Mouse (Mus musculus) CD8-positive naive resting alpha-beta T cell, adult 2 months (primary cell): ENCODE results near the gene Eps15.

Experiments
- DNase-seq, 2 experiments: peaks; one replicate each; pipeline ENCODE4 v3.0.0; 2022; ENCODE audit warnings: low read depth in 2 of 2, low spot score in 2 of 2

Gene Eps15

GRCm38 (mm10) chr4:109267452-109267851 is 12.6 kb upstream of the Eps15 start:
- DNase-seq = no peak

- no peak for DNase-seq
Observed at GRCm38 (mm10) chr4:109268903-109269302, 11.2 kb upstream of the Eps15 start.

GRCm38 (mm10) chr4:109271803-109272202 is 8.3 kb upstream of the Eps15 start:
- no peak for DNase-seq

GRCm38 (mm10) chr4:109273586-109274240 is 6.4 kb upstream of the Eps15 start:
- DNase-seq = no peak

- peak; percentile 18 to 23 for DNase-seq
Observed at GRCm38 (mm10) chr4:109280459-109281160, 542 bp downstream of the Eps15 start.

GRCm38 (mm10) chr4:109281161-109281560 is 1.1 kb downstream of the Eps15 start:
- no peak for DNase-seq

GRCm38 (mm10) chr4:109281946-109282345 is 1.9 kb downstream of the Eps15 start:
- DNase-seq = no peak

GRCm38 (mm10) chr4:109294629-109295028 is 14.6 kb downstream of the Eps15 start:
- no peak for DNase-seq

GRCm38 (mm10) chr4:109296510-109296909 is 16.4 kb downstream of the Eps15 start:
- DNase-seq = no peak

GRCm38 (mm10) chr4:109299136-109299535 is 19.1 kb downstream of the Eps15 start:
- no peak for DNase-seq

- DNase-seq = no peak
Observed at GRCm38 (mm10) chr4:109316941-109317894, 37.1 kb downstream of the Eps15 start.

- no peak for DNase-seq
Observed at GRCm38 (mm10) chr4:109336796-109337195, 56.7 kb downstream of the Eps15 start.

- no peak for DNase-seq
Observed at GRCm38 (mm10) chr4:109341222-109341621, 61.2 kb downstream of the Eps15 start.

- no peak for DNase-seq
Observed at GRCm38 (mm10) chr4:109342783-109343485, 62.9 kb downstream of the Eps15 start.

GRCm38 (mm10) chr4:109343909-109344308 is 63.8 kb downstream of the Eps15 start:
- no peak for DNase-seq

GRCm38 (mm10) chr4:109378107-109378506 is 98.0 kb downstream of the Eps15 start:
- DNase-seq = no peak

- no peak for DNase-seq
Observed at GRCm38 (mm10) chr4:109382457-109382856, 102.4 kb downstream of the Eps15 start.

- DNase-seq = no peak
Observed at GRCm38 (mm10) chr4:109385599-109385998, 105.5 kb downstream of the Eps15 start.

- DNase-seq = no peak
Observed at GRCm38 (mm10) chr4:109393229-109393779, 113.2 kb downstream of the Eps15 start.

- no peak for DNase-seq
Observed at GRCm38 (mm10) chr4:109393902-109394301, 113.8 kb downstream of the Eps15 start.
